Mouse (Mus musculus) brain, embryonic 14.5 days (tissue): ENCODE results near the gene Sv2c.
"Not testable (repeated sequence)": the region's sequence is repeated elsewhere in the genome, so short reads cannot be mapped to it uniquely, and the experiment has no call there.

ENCODE experiments used
- CTCF ChIP-seq: fragments of 200-500 bp; IDR thresholded peaks from 2 replicates; pipeline ENCODE4 v1.5.1; 2012; ENCODE audit warnings: inconsistent platforms, mild to moderate bottlenecking, moderate library complexity, borderline replicate concordance; ENCODE audit not compliant: insufficient read depth, insufficient read length; ENCODE audit errors: extremely low read depth
- POLR2A ChIP-seq: fragments of 200-500 bp; IDR thresholded peaks from 2 replicates; pipeline ENCODE4 v1.6.1; 2012; ENCODE audit warnings: mild to moderate bottlenecking, inconsistent platforms, borderline replicate concordance; ENCODE audit not compliant: poor library complexity, insufficient read depth, insufficient read length, severe bottlenecking; ENCODE audit errors: extremely low read depth

- TF ChIP-seq CTCF, POLR2A: not testable (repeated sequence)
Measured at GRCm38 (mm10) chr13:95968031-95968430, 164.3 kb downstream of the Sv2c start.
